Mouse (Mus musculus) olfactory bulb, adult 2 months (tissue): ENCODE results near the gene Ptprg.

Experiments
- CTCF ChIP-seq: fragments of 200-500 bp; IDR thresholded peaks from 2 replicates; pipeline ENCODE4 v1.5.1; 2012; ENCODE audit warnings: low read depth, mild to moderate bottlenecking, low read length, moderate library complexity; ENCODE audit not compliant: insufficient read depth
- POLR2A ChIP-seq: fragments of 200-500 bp; IDR thresholded peaks from 2 replicates; pipeline ENCODE4 v1.6.1; 2012; ENCODE audit warnings: mild to moderate bottlenecking, low read depth, low read length, moderate library complexity; ENCODE audit not compliant: insufficient read depth

GRCm38 (mm10) chr14:12059149-12059548 is 505.8 kb downstream of the Ptprg start:
- TF ChIP-seq CTCF (no peak), POLR2A (no peak)
